Mouse (Mus musculus): ENCODE results near the gene Slc25a22.

Slc25a22 gene

GRCm38 (mm10) chr7:141437178-141438120 is at the start of gene Slc25a22:
Gene Slc25a22, minus strand, starts transcription at chr7:141437892.
- peak; percentile 86 for DNase-seq

DNA sequence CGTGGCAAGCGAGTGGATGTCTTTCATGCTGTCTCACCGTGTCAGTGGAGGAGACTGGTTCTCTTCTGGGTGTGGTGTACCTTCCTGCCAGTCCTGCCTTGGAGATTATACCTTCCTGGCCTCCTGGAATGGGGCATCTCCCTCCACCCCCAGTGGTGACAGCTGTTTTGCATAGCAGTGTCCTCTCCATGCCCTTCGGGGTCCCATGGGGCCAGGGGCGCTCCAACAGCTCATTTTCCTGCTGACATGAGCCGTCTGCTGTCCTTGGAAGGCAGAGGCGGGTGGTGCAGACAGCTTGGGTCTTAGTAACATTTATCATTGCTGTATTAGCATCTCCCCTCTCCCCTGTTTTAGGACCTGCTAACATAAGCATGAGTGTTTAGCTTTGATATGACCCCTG is 49.4 kb upstream of the Slc25a22 start:
- no peak for DNase-seq

DNA sequence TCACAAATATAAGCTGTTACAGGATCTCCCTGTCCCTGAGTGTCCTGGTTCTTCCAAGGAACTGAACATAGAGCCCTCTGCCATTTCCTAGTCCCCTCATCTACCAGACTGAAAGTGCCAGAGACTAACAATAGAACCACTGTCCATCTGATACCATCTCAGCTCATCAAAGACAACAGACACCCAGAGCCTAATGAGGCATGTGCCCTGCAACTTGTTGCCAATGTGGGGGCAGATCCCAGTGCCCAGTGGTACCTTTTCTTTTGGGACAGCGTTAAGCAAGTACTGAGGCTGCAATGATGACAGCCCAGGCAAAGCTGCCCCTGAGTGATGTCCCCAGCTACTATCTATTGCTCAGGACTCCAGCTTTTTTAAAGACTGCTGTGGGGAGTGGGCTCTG is 48.5 kb upstream of the Slc25a22 start:
- peak; percentile 75 for DNase-seq

DNA sequence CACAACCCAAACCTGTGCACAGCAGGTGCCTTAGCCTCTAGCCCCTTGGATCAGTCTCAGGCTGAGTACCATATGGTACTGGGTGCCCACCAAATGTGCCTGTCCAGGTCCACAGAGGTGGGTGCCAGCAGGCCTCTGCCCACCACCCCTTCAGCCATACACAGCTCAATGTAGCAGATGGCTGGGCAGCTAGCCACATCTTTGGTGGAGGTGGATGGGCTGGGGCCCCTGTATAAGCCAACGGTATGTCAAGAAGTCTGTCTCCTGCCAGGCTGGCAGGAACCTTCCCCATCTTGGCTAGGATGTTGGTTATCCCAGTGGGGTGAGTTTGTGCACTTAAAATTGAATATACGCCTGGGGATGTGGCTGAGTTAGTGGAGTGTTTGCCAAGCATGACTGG is 47.9 kb upstream of the Slc25a22 start:
- DNase-seq, result no peak

DNA sequence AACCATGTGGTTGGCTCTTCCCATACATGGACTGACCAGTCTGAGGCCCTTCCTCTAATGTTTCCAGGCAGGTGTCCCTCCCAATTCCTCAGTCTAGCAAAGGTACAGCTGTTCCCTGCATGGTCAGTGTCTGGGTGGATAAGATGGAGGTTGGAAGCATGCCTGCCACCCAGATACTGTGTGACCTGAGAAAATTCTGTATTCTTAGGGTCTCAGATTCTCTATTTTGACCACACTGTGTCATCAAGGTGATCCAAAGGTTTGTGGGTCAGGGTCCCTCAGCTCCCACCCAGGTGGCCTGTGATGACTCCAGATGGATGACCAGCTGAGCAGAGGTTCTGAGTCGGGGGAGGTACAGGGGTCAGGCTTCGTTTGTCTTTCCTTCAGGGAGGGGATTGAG is 47.5 kb upstream of the Slc25a22 start:
- no peak for DNase-seq

DNA sequence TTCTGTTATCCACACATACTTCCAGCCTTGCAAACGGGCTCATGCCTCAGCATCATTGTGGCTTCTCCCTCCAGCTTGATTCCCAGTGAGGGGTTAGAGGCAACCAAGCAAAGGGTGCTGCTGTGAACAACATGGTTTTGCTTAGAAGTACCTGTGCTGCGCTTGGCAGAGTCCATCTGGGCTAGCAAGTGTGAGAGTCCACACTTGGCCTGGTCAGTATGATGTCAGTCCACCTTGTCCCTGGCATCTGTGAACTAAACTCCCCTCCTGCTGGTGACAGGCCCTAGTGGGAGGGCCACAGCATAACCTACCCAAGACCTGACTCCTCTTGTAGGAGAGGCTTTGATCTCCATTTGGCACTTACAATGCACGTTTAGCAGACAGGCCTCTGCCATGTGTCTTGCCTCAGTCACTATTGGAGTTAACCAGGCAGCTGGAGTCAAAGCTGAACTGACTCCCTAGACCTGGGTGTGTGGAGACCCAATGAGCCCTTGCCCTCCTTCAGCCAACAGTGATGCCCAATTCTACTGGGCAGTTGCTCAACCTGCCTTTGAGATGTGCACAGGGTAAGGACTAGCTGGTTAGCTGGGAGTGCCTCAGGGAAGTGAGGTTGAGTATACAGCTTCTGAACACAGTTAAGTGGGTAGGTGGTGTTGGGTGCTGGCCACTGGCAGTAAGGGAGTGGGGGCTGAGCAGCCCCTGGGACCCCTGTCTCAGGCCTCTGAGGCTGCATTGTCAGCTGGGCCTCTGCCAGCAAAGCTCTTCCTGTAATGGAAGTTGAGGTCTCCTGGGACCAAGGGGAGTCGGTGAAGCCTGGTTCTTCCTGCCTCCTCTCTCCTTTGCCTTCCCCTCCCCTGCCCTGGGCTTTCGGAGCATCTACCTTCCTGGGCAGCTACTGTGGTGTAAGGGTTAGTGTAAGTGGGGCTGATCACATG is 46.8 kb upstream of the Slc25a22 start:
- DNase-seq, result no peak

GRCm38 (mm10) chr7:141483114-141483653 is 45.5 kb upstream of the Slc25a22 start:
- DNase-seq, result no peak

- no peak for DNase-seq
These were observed 44.9 kb upstream of the Slc25a22 start for GRCm38 (mm10) chr7:141482531-141483024.

DNA sequence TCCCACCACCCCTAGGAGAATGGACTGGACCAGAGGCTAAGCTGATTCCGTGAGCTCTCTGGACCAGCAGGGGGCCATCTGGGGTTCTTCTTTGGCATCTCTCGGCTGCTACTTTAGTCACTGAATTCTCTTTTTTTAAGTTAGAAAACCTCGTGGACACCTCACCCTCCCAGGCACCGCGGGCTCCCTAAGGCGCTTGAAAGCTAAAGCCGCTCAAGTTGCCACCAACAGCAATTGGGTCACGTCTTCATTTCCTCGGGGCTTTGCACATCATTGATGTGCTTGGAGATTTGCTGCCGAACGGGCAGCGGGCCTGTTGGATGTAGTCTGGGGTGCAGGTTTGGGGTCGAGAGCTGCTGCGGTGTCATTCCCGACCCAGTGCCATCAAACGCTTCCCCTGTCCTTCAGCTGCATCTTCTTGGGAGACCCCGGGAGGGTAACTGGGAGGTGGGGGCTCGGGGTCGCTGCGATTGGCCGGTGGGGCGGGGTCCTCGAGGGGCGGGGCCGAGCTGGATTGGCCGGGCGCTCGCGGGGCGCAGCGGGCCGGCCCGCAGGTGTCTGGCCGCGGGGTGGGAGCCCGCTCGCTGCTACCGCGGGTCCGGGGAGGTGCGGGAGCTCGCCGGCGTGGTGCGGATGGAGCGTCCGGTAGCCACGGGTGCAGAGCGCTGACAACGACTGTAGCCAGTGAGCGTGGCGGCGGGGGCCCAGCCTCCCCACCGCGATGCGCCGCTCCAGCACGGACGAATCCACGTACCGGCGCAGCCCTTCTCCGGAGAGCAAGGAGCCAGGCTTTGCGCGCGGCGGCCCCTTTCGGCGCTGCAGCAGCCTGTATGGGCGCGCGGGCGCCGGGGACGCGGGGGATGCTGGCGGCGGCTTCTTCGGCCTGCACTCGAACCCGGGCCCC is 44.1 kb upstream of the Slc25a22 start:
- peak; percentile 83 for DNase-seq

DNA sequence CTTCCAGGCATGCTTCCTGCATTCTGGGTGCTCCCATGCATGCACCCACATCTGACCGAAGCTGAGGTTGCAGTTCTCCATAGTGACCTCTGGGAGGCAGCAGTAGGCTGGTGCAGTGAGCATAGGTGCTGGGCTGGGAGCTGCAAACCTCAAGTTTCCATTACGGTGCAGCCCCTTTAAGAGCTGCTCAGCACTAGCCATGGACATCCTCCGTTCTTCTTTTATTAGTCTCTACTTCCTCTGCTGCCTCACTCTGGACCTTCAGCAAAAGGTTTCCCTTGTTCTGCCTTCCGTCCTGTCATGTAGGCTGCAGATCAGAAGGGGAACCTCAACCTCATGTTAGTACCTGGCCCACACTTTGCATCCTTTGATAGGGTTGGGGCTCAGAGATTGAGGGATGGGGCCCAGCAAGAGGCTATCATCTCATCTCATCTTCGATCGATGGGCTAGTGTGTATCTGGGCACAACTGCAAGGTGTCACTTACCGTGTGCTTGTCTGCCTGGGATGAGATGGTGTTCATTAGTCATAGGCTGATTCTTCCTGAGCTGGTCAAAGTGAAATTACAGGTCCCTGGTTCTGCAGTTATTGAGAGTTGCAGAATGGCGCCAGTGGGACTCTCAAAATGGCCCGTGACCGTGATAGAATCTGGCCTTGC is 43.3 kb upstream of the Slc25a22 start:
- peak; percentile 87 for DNase-seq

DNA sequence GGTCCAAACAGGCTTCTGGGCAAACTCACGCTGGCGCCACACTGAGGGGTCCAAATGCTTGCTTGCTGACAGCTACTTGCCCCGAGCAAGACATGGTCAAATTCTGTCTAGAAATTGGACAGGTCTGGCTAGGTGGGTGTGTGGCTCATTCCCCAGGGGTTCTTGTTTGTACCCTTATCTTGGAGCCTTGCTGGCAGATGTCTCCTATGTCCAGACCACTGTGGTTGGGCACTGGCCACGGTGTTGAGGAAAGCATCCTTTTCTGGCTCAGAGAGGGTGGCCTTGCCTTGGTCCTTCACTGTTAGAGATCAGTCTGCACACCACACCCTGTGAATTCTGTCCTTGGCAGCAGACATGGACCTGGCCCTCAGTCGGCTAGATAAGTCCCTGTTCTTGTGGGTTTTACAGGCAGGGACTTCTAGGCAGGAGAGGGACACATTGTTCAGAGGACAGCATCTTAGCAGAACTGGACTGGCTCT is 40.6 kb upstream of the Slc25a22 start:
- no peak for DNase-seq

DNA sequence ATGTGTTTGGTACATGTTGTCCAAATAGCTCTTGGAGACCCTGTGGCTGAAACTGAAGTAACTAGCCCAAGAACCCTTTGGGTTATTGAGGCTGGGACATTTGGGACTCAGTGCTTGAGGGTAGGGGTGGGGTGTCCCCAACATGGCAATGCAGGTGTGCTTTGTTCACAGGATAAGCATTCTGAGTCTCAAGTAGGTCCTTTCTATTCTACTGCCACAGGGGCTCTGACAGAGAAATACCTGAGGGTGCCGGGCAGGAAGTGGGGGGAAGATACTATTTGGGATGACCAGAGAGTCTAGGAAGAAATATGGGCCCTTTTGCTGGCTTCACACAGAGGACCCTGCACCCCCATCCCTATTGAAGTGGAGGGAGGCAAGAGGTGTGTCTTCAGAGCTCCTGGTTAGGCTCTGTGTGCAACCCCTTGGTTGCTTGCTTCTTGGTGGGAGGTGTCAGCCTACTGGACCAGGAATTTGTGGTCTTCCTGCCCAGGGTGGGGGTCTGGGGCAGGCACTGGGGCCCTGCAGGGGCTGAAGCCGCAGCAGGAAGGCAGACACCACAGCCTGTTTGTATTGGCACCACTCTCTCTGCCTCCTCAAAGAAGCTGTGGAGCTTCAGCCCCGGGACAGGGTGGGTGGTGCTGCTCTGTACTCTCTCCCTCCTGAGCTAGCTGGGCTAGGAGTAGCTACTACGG is 40.0 kb upstream of the Slc25a22 start:
- DNase-seq, result no peak

- no peak for DNase-seq
These were observed 39.3 kb upstream of the Slc25a22 start for GRCm38 (mm10) chr7:141476981-141477370.

- peak; percentile 65 for DNase-seq
These were observed 38.7 kb upstream of the Slc25a22 start for GRCm38 (mm10) chr7:141476226-141476980.

DNA sequence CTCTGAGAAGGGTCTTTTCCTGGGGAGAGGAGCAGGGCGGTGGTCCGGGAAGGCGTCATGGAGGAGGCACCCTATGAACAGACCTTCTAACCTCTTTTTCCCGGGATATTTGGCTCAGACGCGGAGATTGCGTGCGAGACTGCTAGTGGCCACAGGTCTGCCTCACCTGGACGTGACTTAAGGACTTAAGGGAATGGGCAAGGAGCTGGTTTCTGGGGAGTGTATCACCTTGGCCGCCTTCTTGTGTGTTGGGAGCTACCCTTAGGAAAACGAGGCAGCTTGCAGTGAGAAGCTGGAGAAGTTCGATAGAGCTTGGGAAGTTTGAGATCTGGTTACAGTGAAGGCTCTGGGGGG is 38.1 kb upstream of the Slc25a22 start:
- DNase-seq, result no peak

- DNase-seq, result peak; percentile 92
These were observed 37.5 kb upstream of the Slc25a22 start, which contains the start of the genes Polr2l and Tspan4 for GRCm38 (mm10) chr7:141475011-141475804. Gene Polr2l, minus strand, starts transcription at chr7:141475132. Gene Tspan4, plus strand, starts transcription at chr7:141475240.

- no peak for DNase-seq
These were observed 36.5 kb upstream of the Slc25a22 start for GRCm38 (mm10) chr7:141474160-141474559.

DNA sequence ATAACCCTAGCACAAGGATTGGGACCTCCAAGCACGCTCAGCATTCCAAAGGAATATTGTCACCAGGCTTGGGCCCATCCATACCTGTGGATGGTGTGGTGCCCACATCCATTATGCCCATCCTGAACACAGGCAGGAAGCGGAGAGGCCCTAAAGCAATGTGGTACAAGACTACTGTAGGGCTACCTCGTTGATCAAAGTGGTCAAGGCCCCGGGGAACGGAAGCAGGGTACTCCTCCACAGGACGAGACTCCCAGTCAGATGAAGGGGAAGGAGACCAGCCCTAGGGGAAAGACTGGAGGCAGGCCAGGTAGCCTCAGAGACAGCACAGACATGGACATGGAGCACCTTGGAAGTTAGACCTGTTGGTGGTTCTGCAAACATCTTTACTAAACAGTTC is 35.1 kb upstream of the Slc25a22 start:
- no peak for DNase-seq

- no peak for DNase-seq
These were observed 34.5 kb upstream of the Slc25a22 start for GRCm38 (mm10) chr7:141472226-141472625.

Measured in retina, postnatal 1 day (tissue).